Mouse (Mus musculus): ENCODE data around the gene Gm10471.

DNA sequence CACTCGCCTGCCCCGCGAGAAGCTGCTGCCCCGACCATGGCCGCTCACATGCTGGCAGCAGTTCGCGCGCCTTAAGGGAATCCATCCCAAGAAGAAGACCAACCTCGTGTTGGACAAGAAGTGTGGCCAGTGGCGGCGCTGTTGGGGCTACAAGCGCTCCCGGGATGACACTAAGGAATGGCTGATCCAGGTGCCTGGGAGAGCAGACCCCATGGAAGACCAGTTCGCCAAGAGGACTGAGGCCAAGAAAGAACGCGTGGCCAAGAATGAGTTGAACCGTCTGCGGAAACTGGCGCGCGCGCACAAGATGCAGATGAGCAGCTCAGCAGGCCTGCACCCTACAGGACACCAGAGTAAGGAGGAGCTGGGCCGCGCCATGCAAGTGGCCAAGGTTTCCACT lies 18.4 kb downstream of the Gm10471 start:
- TF ChIP-seq CTCF (IDR thresholded peaks at IDR 0.05; ENCODE audit: borderline replicate concordance, control insufficient read depth, extremely low read depth, insufficient read depth, low read length, poor library complexity) (no peak), POLR2A (IDR thresholded peaks at IDR 0.05; ENCODE audit: control insufficient read depth, extremely low read depth, insufficient read depth, low read length, poor library complexity) (no peak)
